Mouse (Mus musculus): Measurements from ENCODE around the gene Ugt2a1. TPM values are rescaled to one million over a fixed set of nuclear protein-coding genes. Genes with fewer than 3 reads are reported as not detected.
"Not testable (repeated sequence)": the region's sequence is repeated elsewhere in the genome, so short reads cannot be mapped to it uniquely, and the experiment has no call there.

The Ugt2a1 gene
- polyA plus RNA-seq (2015; fragmentation: Nextera tagmentation; extraction: Ambion mirVana): not detected in 2 replicates

DNA sequence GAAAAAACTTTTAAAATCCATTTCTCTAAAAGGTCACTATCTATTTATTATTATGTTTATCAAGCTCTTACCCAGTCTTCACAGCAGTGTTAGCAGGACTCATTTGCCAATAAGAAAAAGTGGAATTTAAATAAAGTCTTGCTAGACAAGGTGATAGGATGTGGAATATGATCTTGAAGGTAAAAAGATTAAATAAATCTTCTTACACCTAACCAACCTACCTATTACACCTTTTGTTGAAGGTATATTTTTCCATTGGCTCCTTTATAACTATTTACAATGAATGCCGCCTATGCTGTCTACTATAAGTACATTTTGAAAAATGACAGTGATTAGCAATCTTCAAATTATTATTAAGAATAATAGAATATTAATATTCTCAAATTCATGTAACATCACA is at the start of gene Ugt2a1:
TSS of gene Ugt2a1 (minus strand) at position 101 of the 400 bp plus-strand sequence.
- TF ChIP-seq CTCF (IDR thresholded peaks at IDR 0.05; ENCODE audit: low read depth): no peak
- no peaks in the 10 kb centered on the region for H3K4me1 ChIP-seq (replicated peaks; ENCODE audit: insufficient read depth, low read length)
- H3K4me2 ChIP-seq (ENCODE audit: low read length): no peak within 1 kb of the TSS
- H3K9ac ChIP-seq (ENCODE audit: low read depth, low read length): no peak within 1 kb of the TSS
- no peak for ATAC-seq (replicated peaks; ENCODE audit: low FRiP score, low read depth)
- no peak for DNase-seq (ENCODE audit: low spot score)
- WGBS: 92% methylated on average over 1 of the region's 1 CpGs
- H3K27ac ChIP-seq: no peak within 1 kb of the TSS
- no peaks in the 10 kb centered on the region for H3K9me3 ChIP-seq (replicated peaks; ENCODE audit: low read length)
- no peaks in the 10 kb centered on the region for H3K27me3 ChIP-seq (ENCODE audit: insufficient read depth, low read length)
- no peaks in the 10 kb centered on the region for H3K36me3 ChIP-seq (ENCODE audit: insufficient read depth, low read length)
- H3K4me3 ChIP-seq (replicated peaks; ENCODE audit: low read depth, low read length): no peak within 1 kb of the TSS

GRCm38 (mm10) chr5:87538111-87538510 is 47.4 kb upstream of the Ugt2a1 start, which contains the start of gene Sult1b1:
Gene Sult1b1, minus strand, starts transcription at chr5:87538195.
- H3K9me3 ChIP-seq (replicated peaks; ENCODE audit: low read length): no peaks in the 10 kb centered on the region
- WGBS: 60% methylated on average over 2 of the region's 2 CpGs
- H3K36me3 ChIP-seq (ENCODE audit: insufficient read depth, low read length): no peaks in the 10 kb centered on the region
- no peak within 1 kb of the TSS for H3K4me3 ChIP-seq (replicated peaks; ENCODE audit: low read depth, low read length)
- no peaks in the 10 kb centered on the region for H3K4me1 ChIP-seq (replicated peaks; ENCODE audit: insufficient read depth, low read length)
- peak; percentile 79 for DNase-seq (ENCODE audit: low spot score)
- no peak within 1 kb of the TSS for H3K4me2 ChIP-seq (ENCODE audit: low read length)
- peak within 1 kb of the TSS; percentile 25; the same call in 1 of the 2 replicates for H3K27ac ChIP-seq
- no peak for ATAC-seq (replicated peaks; ENCODE audit: low FRiP score, low read depth)
- no peak for TF ChIP-seq CTCF (IDR thresholded peaks at IDR 0.05; ENCODE audit: low read depth)
- H3K9ac ChIP-seq (ENCODE audit: low read depth, low read length): no peak within 1 kb of the TSS
- H3K27me3 ChIP-seq (ENCODE audit: insufficient read depth, low read length): no peaks in the 10 kb centered on the region

DNA sequence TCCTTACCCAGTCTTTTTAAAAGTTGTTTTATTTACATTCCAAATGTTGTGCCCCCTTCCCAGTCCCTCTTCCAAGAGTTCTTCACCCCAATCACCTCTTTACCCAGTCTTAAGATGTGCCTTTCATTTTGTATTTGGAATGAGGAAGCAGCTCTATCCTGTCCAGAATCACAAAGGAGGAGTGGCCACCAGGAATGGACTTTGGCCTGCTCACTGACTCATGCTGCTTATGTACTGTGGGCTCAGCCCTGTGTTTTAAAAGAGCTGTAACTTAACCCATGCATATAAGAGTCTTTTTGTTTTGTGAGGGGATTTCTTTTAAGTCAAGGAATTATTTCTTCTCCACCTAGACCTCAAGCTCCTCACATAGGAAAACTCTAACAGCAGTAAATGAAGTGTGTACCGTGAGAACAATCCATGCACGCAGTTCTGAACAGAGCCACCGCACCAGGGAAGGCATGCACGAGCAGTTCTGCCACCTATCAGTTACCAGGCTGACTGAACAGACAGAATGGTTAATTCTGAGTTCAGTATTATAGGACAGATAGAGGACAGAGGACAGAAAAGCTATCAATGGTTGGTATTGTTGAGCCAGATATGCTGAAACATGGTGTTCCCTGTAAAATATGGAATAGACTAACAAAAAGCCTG is 45.4 kb upstream of the Ugt2a1 start:
- 57% methylated on average over 4 of the region's 4 CpGs for WGBS

DNA sequence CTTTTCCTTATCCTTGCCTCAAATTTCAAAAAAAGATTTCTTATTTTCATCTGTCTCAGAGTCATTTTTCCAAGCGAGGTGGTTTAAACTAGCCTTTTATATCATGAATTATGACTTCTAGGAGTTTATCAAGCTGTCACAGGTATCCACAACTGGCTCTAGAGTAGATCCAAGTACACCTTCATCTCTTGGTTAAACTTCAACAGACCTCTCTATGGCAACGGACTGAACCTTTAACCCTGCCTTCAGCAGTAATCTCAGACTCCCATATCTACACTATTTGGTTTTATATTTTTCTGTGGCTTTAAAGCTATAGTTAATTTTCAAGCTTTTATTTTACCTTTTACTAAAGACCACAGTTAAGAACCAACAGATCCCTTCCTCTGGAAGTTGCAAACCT is 41.6 kb upstream of the Ugt2a1 start:
- DNase-seq (ENCODE audit: low spot score) (peak; percentile 33), ATAC-seq (replicated peaks; ENCODE audit: low FRiP score, low read depth) (0 out of 2 replicates have a peak, but pooled peaks have one; percentile 59)
- Histone ChIP-seq H3K27me3 (ENCODE audit: insufficient read depth, low read length) (no peaks in the 10 kb centered on the region), H3K9me3 (replicated peaks; ENCODE audit: low read length) (no peaks in the 10 kb centered on the region), H3K4me3 (replicated peaks; ENCODE audit: low read depth, low read length) (no peak overlapping the region), H3K9ac (ENCODE audit: low read depth, low read length) (no peak overlapping the region), H3K36me3 (ENCODE audit: insufficient read depth, low read length) (no peaks in the 10 kb centered on the region), H3K27ac (peak overlapping the region; percentile 54), H3K4me1 (replicated peaks; ENCODE audit: insufficient read depth, low read length) (no peaks in the 10 kb centered on the region), H3K4me2 (ENCODE audit: low read length) (no peak overlapping the region)
- TF ChIP-seq CTCF (IDR thresholded peaks at IDR 0.05; ENCODE audit: low read depth): no peak
- WGBS: 46% methylated on average over 2 of the region's 2 CpGs

More for the DNA sequence above, 45.4 kb upstream of the Ugt2a1 start:
- Histone ChIP-seq H3K9ac (ENCODE audit: low read depth, low read length) (no peak overlapping the region), H3K4me3 (replicated peaks; ENCODE audit: low read depth, low read length) (no peak overlapping the region), H3K36me3 (ENCODE audit: insufficient read depth, low read length) (no peaks in the 10 kb centered on the region), H3K9me3 (replicated peaks; ENCODE audit: low read length) (no peaks in the 10 kb centered on the region), H3K27me3 (ENCODE audit: insufficient read depth, low read length) (no peaks in the 10 kb centered on the region), H3K27ac (0 out of 2 replicates have a peak overlapping the region, but pooled peaks have one; percentile 3), H3K4me2 (ENCODE audit: low read length) (no peak overlapping the region), H3K4me1 (replicated peaks; ENCODE audit: insufficient read depth, low read length) (no peaks in the 10 kb centered on the region)
- ATAC-seq (replicated peaks; ENCODE audit: low FRiP score, low read depth): peak; percentile 97
- peak; percentile 50 for DNase-seq (ENCODE audit: low spot score)
- no peak for TF ChIP-seq CTCF (IDR thresholded peaks at IDR 0.05; ENCODE audit: low read depth)

DNA sequence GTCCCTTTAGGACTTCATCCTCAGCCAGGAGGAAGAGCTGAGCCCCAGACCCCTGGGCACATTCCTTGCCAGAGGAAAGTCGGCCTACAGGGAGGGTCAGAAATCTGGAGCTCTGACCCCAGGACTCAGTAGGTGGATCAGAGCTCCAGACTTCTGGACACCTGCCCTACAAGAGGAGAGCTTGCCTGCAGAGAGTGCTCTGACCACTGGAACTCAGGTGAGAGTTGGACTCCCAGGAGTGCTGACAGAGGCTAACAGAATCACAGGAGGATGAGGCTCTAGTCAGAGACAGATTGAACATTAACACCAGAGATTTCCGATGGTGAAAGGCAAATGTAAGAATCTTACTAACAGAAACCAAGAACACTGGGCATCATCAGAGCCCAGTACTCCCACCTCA is 32.9 kb upstream of the Ugt2a1 start:
- not testable (repeated sequence) for H3K4me2 ChIP-seq (ENCODE audit: low read length); H3K27me3 ChIP-seq (ENCODE audit: insufficient read depth, low read length); H3K4me3 ChIP-seq (replicated peaks; ENCODE audit: low read depth, low read length); ATAC-seq (replicated peaks; ENCODE audit: low FRiP score, low read depth); H3K9me3 ChIP-seq (replicated peaks; ENCODE audit: low read length); H3K4me1 ChIP-seq (replicated peaks; ENCODE audit: insufficient read depth, low read length); H3K36me3 ChIP-seq (ENCODE audit: insufficient read depth, low read length); H3K9ac ChIP-seq (ENCODE audit: low read depth, low read length); DNase-seq (ENCODE audit: low spot score); H3K27ac ChIP-seq
- 88% methylated on average over 2 of the region's 2 CpGs for WGBS

- TF ChIP-seq CTCF (IDR thresholded peaks at IDR 0.05; ENCODE audit: low read depth): no peak
- ATAC-seq (replicated peaks; ENCODE audit: low FRiP score, low read depth): no peak
- Histone ChIP-seq H3K36me3 (ENCODE audit: insufficient read depth, low read length) (no peaks in the 10 kb centered on the region), H3K4me3 (replicated peaks; ENCODE audit: low read depth, low read length) (no peak overlapping the region), H3K9me3 (replicated peaks; ENCODE audit: low read length) (no peaks in the 10 kb centered on the region), H3K4me1 (replicated peaks; ENCODE audit: insufficient read depth, low read length) (no peaks in the 10 kb centered on the region), H3K4me2 (ENCODE audit: low read length) (no peak overlapping the region), H3K27me3 (ENCODE audit: insufficient read depth, low read length) (no peaks in the 10 kb centered on the region), H3K27ac (no peak overlapping the region), H3K9ac (ENCODE audit: low read depth, low read length) (no peak overlapping the region)
- DNase-seq (ENCODE audit: low spot score): no peak
- 52% methylated on average over 4 of the region's 4 CpGs for WGBS
These were observed 15.2 kb upstream of the Ugt2a1 start for GRCm38 (mm10) chr5:87505776-87506458.
